Mouse (Mus musculus): Measurements from ENCODE around the gene Fos.

- TF ChIP-seq CTCF (IDR thresholded peaks at IDR 0.05; ENCODE audit: low read depth, low read length) (no peak), TAL1 (conservative IDR thresholded peaks at IDR 0.05; ENCODE audit: low read depth, low read length) (no peak), GATA1 (IDR thresholded peaks at IDR 0.05; ENCODE audit: borderline replicate concordance, low read length) (no peak), POLR2AphosphoS5 (IDR thresholded peaks at IDR 0.05; ENCODE audit: insufficient replicate concordance, low read depth, low read length) (no peak)
Observed at GRCm38 (mm10) chr12:85456276-85456675, 17.4 kb upstream of the Fos start.
